Mouse (Mus musculus) C2C12 (cell line): ENCODE results near the gene Mib2.

Source experiments
- CTCF ChIP-seq: IDR thresholded peaks from one replicate; pipeline ENCODE4 v1.5.1; 2011; ENCODE audit not compliant: control insufficient read depth, insufficient read depth, insufficient read length
- FOSL1 ChIP-seq: IDR thresholded peaks from one replicate; pipeline ENCODE4 v1.8.0; 2011; ENCODE audit warnings: mild to moderate bottlenecking, low read length; ENCODE audit not compliant: poor library complexity, insufficient read depth, severe bottlenecking
- MAX ChIP-seq: IDR thresholded peaks from one replicate; pipeline ENCODE4 v1.6.1; 2011; ENCODE audit warnings: mild to moderate bottlenecking, control low read depth

GRCm38 (mm10) chr4:155618321-155618720, 50.7 kb downstream of the Mib2 start:
- TF ChIP-seq CTCF (no peak), MAX (no peak), FOSL1 (no peak)
